Mouse (Mus musculus) CH12.LX (cell line): ENCODE measurements around the gene Gm49383. TPM values are rescaled to one million over a fixed set of nuclear protein-coding genes. Genes with fewer than 3 reads are reported as not detected.

Source experiments
- DNase-seq: peaks from one replicate; pipeline ENCODE4 v3.0.0-alpha.2; 2013; ENCODE audit errors: extremely low read depth
- H3K27ac ChIP-seq: 2 replicates; pipeline ENCODE4 v1.5.1; 2012; ENCODE audit warnings: low read depth, mild to moderate bottlenecking, control low read depth, moderate library complexity; ENCODE audit not compliant: insufficient read depth
- H3K27me3 ChIP-seq: replicated peaks from 2 replicates; pipeline ENCODE3; 2012; ENCODE audit warnings: inconsistent platforms
- H3K36me3 ChIP-seq, 2 experiments: replicated peaks in 1 of 2; 2 replicates each; pipeline versions ENCODE3 to v1.6.1; 2012; ENCODE audit warnings: inconsistent platforms in 1 of 2, low read length in 1 of 2, mild to moderate bottlenecking in 1 of 2, mixed read lengths in 1 of 2, moderate library complexity in 1 of 2; ENCODE audit not compliant: control insufficient read depth in 1 of 2, insufficient read depth in 1 of 2
- H3K4me1 ChIP-seq, 2 experiments: 2 replicates each; pipeline ENCODE4 v1.6.1; 2012; ENCODE audit warnings: inconsistent platforms in 1 of 2, moderate library complexity in 1 of 2; ENCODE audit not compliant: insufficient read depth in 2 of 2, control insufficient read depth in 1 of 2
- H3K4me2 ChIP-seq: 2 replicates; pipeline ENCODE4 v1.6.1; 2012; ENCODE audit warnings: low read depth, mild to moderate bottlenecking, control low read depth; ENCODE audit not compliant: poor library complexity, insufficient read depth, severe bottlenecking
- H3K4me3 ChIP-seq, 3 experiments: fragments of 150-350 bp in 1 of 3; sonication (generic) in 1 of 3; replicated peaks in 1 of 3; 2 replicates each; pipeline versions ENCODE3 to v1.5.1; 2011 to 2012; ENCODE audit warnings: low read depth in 2 of 3, low read length in 2 of 3, mild to moderate bottlenecking in 2 of 3, moderate library complexity in 2 of 3, control low read depth in 1 of 3, improper control_type of control experiment in 1 of 3, inconsistent platforms in 1 of 3, mixed read lengths in 1 of 3; ENCODE audit not compliant: poor library complexity in 1 of 3
- H3K79me2 ChIP-seq: replicated peaks from 2 replicates; pipeline ENCODE4 v1.6.1; 2012; ENCODE audit warnings: mild to moderate bottlenecking, moderate library complexity; ENCODE audit not compliant: control insufficient read depth, poor library complexity, insufficient read depth, severe bottlenecking; ENCODE audit errors: extremely low read depth
- H3K9ac ChIP-seq: 2 replicates; pipeline ENCODE4 v1.6.1; 2012; ENCODE audit warnings: low read depth, mild to moderate bottlenecking, control low read depth, moderate library complexity; ENCODE audit not compliant: insufficient read depth
- H3K9me3 ChIP-seq: replicated peaks from 2 replicates; pipeline ENCODE3; 2012; ENCODE audit warnings: low read length, inconsistent platforms, mixed read lengths
- BHLHE40 ChIP-seq: IDR thresholded peaks from 2 replicates; pipeline ENCODE4 v1.6.1; 2011; ENCODE audit warnings: mild to moderate bottlenecking, low read depth, low read length, improper control_type of control experiment
- CHD2 ChIP-seq: IDR thresholded peaks from 2 replicates; pipeline ENCODE4 v1.6.1; 2011; ENCODE audit warnings: low read length, improper control_type of control experiment
- CTCF ChIP-seq, 2 experiments: IDR thresholded peaks in 1 of 2; conservative IDR thresholded peaks in 1 of 2; 2 replicates each; pipeline ENCODE4 v1.5.1; 2011 to 2012; ENCODE audit warnings: low read depth in 2 of 2, low read length in 2 of 2, improper control_type of control experiment in 1 of 2, inconsistent platforms in 1 of 2, mild to moderate bottlenecking in 1 of 2, moderate library complexity in 1 of 2
- E2F4 ChIP-seq: IDR thresholded peaks from 2 replicates; pipeline ENCODE4 v1.6.1; 2011; ENCODE audit warnings: low read depth, low read length, improper control_type of control experiment; ENCODE audit not compliant: insufficient replicate concordance
- IRF4 ChIP-seq: IDR thresholded peaks from 2 replicates; pipeline ENCODE4 v1.6.1; 2014; ENCODE audit warnings: low read depth, mild to moderate bottlenecking, inconsistent platforms, low read length, improper control_type of control experiment
- MAFK ChIP-seq: IDR thresholded peaks from 2 replicates; pipeline ENCODE4 v1.6.1; 2011; ENCODE audit warnings: low read length, improper control_type of control experiment; ENCODE audit not compliant: insufficient replicate concordance
- MAX ChIP-seq: IDR thresholded peaks from 2 replicates; pipeline ENCODE4 v1.6.1; 2011; ENCODE audit warnings: low read length, improper control_type of control experiment
- MYC ChIP-seq: IDR thresholded peaks from 2 replicates; pipeline ENCODE4 v1.6.1; 2011; ENCODE audit warnings: low read depth, mild to moderate bottlenecking, improper control_type of control experiment, low read length
- PAX5 ChIP-seq: IDR thresholded peaks from 2 replicates; pipeline ENCODE4 v1.6.1; 2012; ENCODE audit warnings: low read length, inconsistent platforms, mixed read lengths
- POLR2AphosphoS2 ChIP-seq: IDR thresholded peaks from 2 replicates; pipeline ENCODE4 v1.6.1; 2011; ENCODE audit warnings: low read depth, low read length, improper control_type of control experiment
- RAD21 ChIP-seq: IDR thresholded peaks from 2 replicates; pipeline ENCODE4 v1.6.1; 2011; ENCODE audit warnings: low read depth, mild to moderate bottlenecking, low read length, improper control_type of control experiment, moderate library complexity
- RCOR1 ChIP-seq: conservative IDR thresholded peaks from 2 replicates; pipeline ENCODE4 v1.6.1; 2012; ENCODE audit warnings: low read depth, mild to moderate bottlenecking, inconsistent platforms, low read length, improper control_type of control experiment
- SMC3 ChIP-seq: IDR thresholded peaks from 2 replicates; pipeline ENCODE4 v1.6.1; 2011; ENCODE audit warnings: low read depth, low read length, improper control_type of control experiment
- USF2 ChIP-seq: conservative IDR thresholded peaks from 2 replicates; pipeline ENCODE4 v1.6.1; 2011; ENCODE audit warnings: low read depth, low read length, improper control_type of control experiment
- ZMIZ1 ChIP-seq: IDR thresholded peaks from 2 replicates; pipeline ENCODE4 v1.6.1; 2012; ENCODE audit warnings: low read depth, mild to moderate bottlenecking, inconsistent platforms, low read length, improper control_type of control experiment
- ZNF384 ChIP-seq: IDR thresholded peaks from 2 replicates; pipeline ENCODE4 v1.6.1; 2012; ENCODE audit warnings: low read depth, low read length, improper control_type of control experiment, inconsistent platforms
- dilution Hi-C: fragments of 300-500 bp; cut with MboI; formaldehyde crosslinking; loops from 2 replicates; pipeline ENCODE4 v1.14.3; 2020; ENCODE audit warnings: low sequenced_read_pairs; ENCODE audit not compliant: extremely low pct_unique_long_range_greater_than_20kb, extremely low pct_ligation_motif_present
- in situ Hi-C: fragments of 300-500 bp; cut with MboI; formaldehyde crosslinking; loops from 3 replicates; pipeline ENCODE4 v1.14.3; 2019; ENCODE audit warnings: low sequenced_read_pairs, low pct_ligation_motif_present, low pct_unique_long_range_greater_than_20kb, mixed read lengths
- polyA plus RNA-seq: library from polyadenylated mRNA; unstranded; fragments of >175 nt; gene quantifications from 2 replicates; pipeline ENCODE4 v1.2.1, GENCODE M21; 2012; ENCODE audit warnings: low read depth; ENCODE audit not compliant: insufficient read length
- total RNA-seq, 2 experiments: library from RNA; depleted of rRNA; stranded (reverse); fragments of 300-350 nt in 1 of 2; fragments of >200 nt in 1 of 2; gene quantifications; 2 replicates each; pipeline ENCODE4 v1.2.3; 2012 to 2014

The Gm49383 gene
- total and polyA plus RNA-seq, 3 experiments, result 19.1 to 52.1 (median 21.3) TPM

GRCm38 (mm10) chr12:69191396-69191795, 5.5 kb downstream of the Gm49383 start:
- no peak overlapping the region for H3K4me2 ChIP-seq
- dilution Hi-C loops, result no loop called here

GRCm38 (mm10) chr12:69190522-69190921, 6.4 kb downstream of the Gm49383 start:
- Histone ChIP-seq H3K27ac (no peak overlapping the region), H3K9me3 (no peaks in the 10 kb centered on the region), H3K9ac (no peak overlapping the region), H3K36me3 (peaks cover 17 to 44% of the 10 kb centered on the region in 2 experiments), H3K4me2 (no peak overlapping the region), H3K4me1 (peaks cover 5 to 28% of the 10 kb centered on the region in 2 experiments; a peak in 3 of 4 replicates), H3K79me2 (peaks cover 50% of the 10 kb centered on the region), H3K4me3 (no peak overlapping the region), H3K27me3 (no peaks in the 10 kb centered on the region)
- in situ Hi-C loops, result no loop called here
- dilution Hi-C loops, result no loop called here
- TF ChIP-seq E2F4 (no peak), RAD21 (peak; percentile 18; the same call in 1 of the 2 replicates), CTCF (conservative IDR thresholded peaks at IDR 0.05 in 1 of 2, IDR thresholded peaks at IDR 0.05 in 1 of 2; ENCODE audit: low read depth in 2 of 2, low read length in 2 of 2) (peak in 1 of 2 experiments; percentile 54; a peak in 2 of 4 replicates), ZNF384 (peak; percentile 42; the same call in 1 of the 2 replicates)
- no peak for DNase-seq

More at GRCm38 (mm10) chr12:69191396-69191795, 5.5 kb downstream of the Gm49383 start:
- Histone ChIP-seq H3K4me1 (peaks cover 5 to 28% of the 10 kb centered on the region in 2 experiments; a peak in 3 of 4 replicates), H3K36me3 (peaks cover 17 to 42% of the 10 kb centered on the region in 2 experiments), H3K4me3 (no peak overlapping the region)
- in situ Hi-C loops, result no loop called here
- DNase-seq, result no peak
- TF ChIP-seq BHLHE40, result no peak
- no peak for TF ChIP-seq E2F4
- TF ChIP-seq ZMIZ1, result no peak
- TF ChIP-seq IRF4, result no peak
- TF ChIP-seq MAFK, result no peak
- TF ChIP-seq MAX, result no peak
- no peak for TF ChIP-seq RCOR1
- TF ChIP-seq PAX5, result no peak
- TF ChIP-seq USF2, result no peak
- TF ChIP-seq POLR2AphosphoS2, result no peak
- no peak for TF ChIP-seq SMC3
- no peak for TF ChIP-seq MYC
- no peak for TF ChIP-seq CHD2
- TF ChIP-seq, all 38 proteins: peak for 0
- Histone ChIP-seq H3K9ac (no peak overlapping the region), H3K27me3 (no peaks in the 10 kb centered on the region), H3K79me2 (peaks cover 55% of the 10 kb centered on the region), H3K9me3 (no peaks in the 10 kb centered on the region), H3K27ac (no peak overlapping the region)
